Mouse (Mus musculus) liver, adult 10 weeks (tissue): ENCODE data around the gene Glmn. TPM values are rescaled to one million over a fixed set of nuclear protein-coding genes. Genes with fewer than 3 reads are reported as not detected.

Experiments used
- polyA plus RNA-seq: library from polyadenylated mRNA; stranded (reverse); fragments of 350-450 nt; fragmentation: Illumina TruSeq; extraction: RNeasy Lipid Tissue Mini Kit (QIAGEN cat#74804); gene quantifications from one replicate; pipeline ENCODE4 v1.2.3, GENCODE M21; 2014; ENCODE audit warnings: low read depth, low replicate concordance

The Glmn gene
- polyA plus RNA-seq = 10.9 TPM

DNA sequence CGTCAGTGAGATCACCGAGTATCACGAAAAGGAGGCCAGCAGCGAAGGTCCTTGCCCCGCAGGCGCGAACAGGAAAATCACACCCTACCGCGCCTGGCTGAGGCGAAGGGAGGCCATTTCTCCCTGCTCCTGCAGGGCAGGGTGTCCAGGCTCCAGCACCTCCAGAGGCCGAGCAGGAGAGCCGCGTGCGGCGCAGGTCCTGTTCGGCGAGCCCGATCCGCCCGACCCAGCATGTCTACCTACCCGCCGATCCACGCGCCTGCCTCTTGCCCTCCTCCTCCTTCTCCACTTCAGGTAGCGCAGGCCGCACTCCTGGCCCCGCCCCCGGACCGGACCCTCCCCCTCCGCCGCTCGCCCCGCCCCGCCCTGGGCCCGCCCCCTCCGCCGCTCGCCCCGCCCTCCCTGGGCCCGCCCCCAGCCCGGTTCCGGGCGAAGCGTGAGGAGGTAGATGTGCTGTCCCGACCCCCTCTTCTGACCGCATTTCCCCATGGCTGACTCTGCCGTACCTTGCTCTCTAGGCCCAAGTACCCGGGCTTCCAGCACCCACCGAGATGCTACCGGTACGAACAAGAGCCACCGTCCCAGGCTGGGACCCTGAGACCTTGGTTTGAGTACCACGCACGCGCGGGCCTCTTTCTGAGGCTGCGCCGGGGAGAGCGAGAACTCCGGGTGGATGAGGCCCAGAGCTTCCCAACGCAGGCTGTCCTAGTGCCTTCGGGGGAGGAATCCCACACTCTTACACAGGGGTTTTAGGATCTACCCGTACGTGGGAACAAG lies at the start of gene Glmn, which contains the start of gene Rpap2:
Gene Glmn (minus strand): TSS at position 588 of the 777 bp plus-strand sequence.
Gene Rpap2 (plus strand): TSS at position 73 of the 777 bp plus-strand sequence.

DNA sequence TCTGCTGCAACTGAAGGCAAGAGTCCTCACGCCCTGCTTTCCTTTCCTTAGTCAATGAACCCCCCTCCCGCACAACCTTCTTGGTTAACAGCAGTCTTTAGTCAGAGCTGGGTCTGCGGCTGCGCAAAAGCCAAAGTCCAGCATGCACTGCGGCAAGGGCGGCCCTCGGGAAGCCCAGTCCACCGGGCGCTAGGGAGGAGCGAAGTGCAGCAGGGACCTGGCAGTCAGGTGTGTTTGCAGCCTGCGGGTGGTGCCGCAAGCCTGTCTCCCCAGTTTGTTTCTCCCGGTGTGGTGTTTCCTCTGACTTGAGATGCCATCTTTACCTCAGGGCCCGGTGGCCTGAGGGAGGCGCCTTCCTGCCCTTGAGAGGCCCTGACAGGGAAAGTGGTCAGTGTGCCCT lies 63.1 kb downstream of the Glmn start, which contains the start of gene 1700028K03Rik:
Gene 1700028K03Rik (plus strand): TSS at position 129 of the 400 bp plus-strand sequence.

GRCm38 (mm10) chr5:107507321-107507720 lies 90.4 kb downstream of the Glmn start, which contains the start of gene Gm42669:
Gene Gm42669 (plus strand): TSS chr5:107507621.

Other genes starting within 250 kb of the Glmn start
- gene Ephx4, start 195.2 kb downstream of the Glmn start, polyA plus RNA-seq = not detected
- not detected for gene Lpcat2b, start 166.3 kb downstream of the Glmn start, polyA plus RNA-seq
- 4.2 TPM for gene Btbd8, start 159.9 kb downstream of the Glmn start, polyA plus RNA-seq
- not detected for gene Gm42669, start 90.3 kb downstream of the Glmn start, polyA plus RNA-seq
- gene 1700028K03Rik, start 63.2 kb downstream of the Glmn start, polyA plus RNA-seq = 0.64 TPM
- gene Rpap2, start 515 bp downstream of the Glmn start, polyA plus RNA-seq = 12.6 TPM
- not detected for gene Gfi1, start 128.1 kb upstream of the Glmn start, polyA plus RNA-seq
- not detected for gene Ube2d2b, start 232.2 kb upstream of the Glmn start, polyA plus RNA-seq